Mouse (Mus musculus): Measurements from ENCODE around the gene Serpinb9b. TPM values are rescaled to one million over a fixed set of nuclear protein-coding genes. Genes with fewer than 3 reads are reported as not detected.
"Not testable (repeated sequence)": the region's sequence is repeated elsewhere in the genome, so short reads cannot be mapped to it uniquely, and the experiment has no call there.

The Serpinb9b gene
- polyA plus RNA-seq, 1 experiment from 2014 or later: 0.09 TPM

DNA sequence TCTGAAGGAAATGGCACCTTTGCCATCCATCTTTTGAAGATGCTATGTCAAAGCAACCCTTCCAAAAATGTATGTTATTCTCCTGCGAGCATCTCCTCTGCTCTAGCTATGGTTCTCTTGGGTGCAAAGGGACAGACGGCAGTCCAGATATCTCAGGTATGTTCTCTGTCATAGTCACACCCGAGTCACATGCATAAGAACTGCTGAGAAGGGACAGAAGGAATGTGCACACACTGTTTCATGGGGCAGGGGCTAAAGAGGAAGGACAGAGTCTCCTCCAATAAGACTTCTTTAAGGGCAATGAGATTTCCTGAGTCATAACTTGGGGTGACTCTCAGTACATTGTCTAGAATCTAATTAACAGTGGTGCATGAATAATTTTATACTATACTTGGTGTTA lies 20.7 kb upstream of the Serpinb9b start:
- H3K4me2 ChIP-seq (replicated peaks): no peak overlapping the region
- H3K4me3 ChIP-seq: no peak overlapping the region
- no peak overlapping the region for H3K27ac ChIP-seq
- no peaks in the 10 kb centered on the region for H3K27me3 ChIP-seq (replicated peaks)
- no peak for ATAC-seq (ENCODE audit: low FRiP score, low read depth)
- no peak overlapping the region for H3K9ac ChIP-seq
- WGBS: 90% methylated on average over 3 of the region's 3 CpGs
- H3K36me3 ChIP-seq: no peaks in the 10 kb centered on the region
- H3K9me3 ChIP-seq: no peaks in the 10 kb centered on the region
- 0 out of 2 replicates have a peak, but pooled peaks cover 5% of the 10 kb centered on the region for H3K4me1 ChIP-seq

DNA sequence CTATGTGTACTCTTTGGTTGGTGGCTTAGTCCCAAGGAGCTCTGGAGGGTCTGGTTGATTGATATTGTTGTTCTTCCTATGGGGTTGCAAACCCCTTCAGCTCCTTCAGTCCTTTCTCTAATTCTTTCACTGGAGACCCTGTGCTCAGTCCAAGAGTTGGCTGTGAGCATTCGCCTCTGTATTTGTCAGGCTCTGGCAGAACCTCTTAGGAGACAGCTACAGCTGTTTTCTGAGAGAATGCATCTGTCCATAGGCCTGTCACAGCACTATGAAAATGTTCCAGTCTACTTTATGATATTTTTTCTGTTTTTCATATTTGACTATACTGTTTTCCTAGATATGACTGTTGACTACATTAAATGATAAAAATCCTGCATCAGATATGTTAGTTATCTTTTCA lies 14.8 kb upstream of the Serpinb9b start:
- Histone ChIP-seq H3K27ac (no peak overlapping the region), H3K4me3 (no peak overlapping the region), H3K4me1 (no peaks in the 10 kb centered on the region), H3K27me3 (replicated peaks) (no peaks in the 10 kb centered on the region), H3K9me3 (no peaks in the 10 kb centered on the region), H3K36me3 (no peaks in the 10 kb centered on the region), H3K9ac (no peak overlapping the region), H3K4me2 (replicated peaks) (no peak overlapping the region)
- no peak for ATAC-seq (ENCODE audit: low FRiP score, low read depth)
- WGBS: 80% methylated on average over 1 of the region's 1 CpGs

DNA sequence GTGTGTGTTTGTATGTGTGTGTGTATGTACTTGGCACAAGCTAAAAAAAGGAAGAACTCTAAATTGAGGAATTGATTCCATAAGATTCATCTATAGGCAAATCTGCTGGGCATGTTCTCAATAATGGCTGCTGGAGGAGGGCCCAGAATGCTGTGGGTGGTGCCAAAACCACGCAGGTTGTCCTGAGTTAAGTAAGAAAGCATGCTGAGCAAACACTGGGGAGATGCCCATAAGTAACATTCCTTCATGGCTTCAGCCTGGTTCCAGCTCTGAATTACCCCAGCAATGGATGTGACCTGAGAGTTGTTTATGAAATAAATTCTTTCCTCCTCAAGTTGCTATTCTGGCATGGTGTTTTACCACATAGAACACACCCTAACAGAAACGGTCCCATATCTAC lies 13.9 kb upstream of the Serpinb9b start:
- no peaks in the 10 kb centered on the region for H3K4me1 ChIP-seq
- 70% methylated on average over 2 of the region's 2 CpGs for WGBS
- H3K9me3 ChIP-seq: no peaks in the 10 kb centered on the region
- H3K27me3 ChIP-seq (replicated peaks): no peaks in the 10 kb centered on the region
- no peak overlapping the region for H3K4me2 ChIP-seq (replicated peaks)
- ATAC-seq (ENCODE audit: low FRiP score, low read depth): no peak
- H3K9ac ChIP-seq: no peak overlapping the region
- H3K4me3 ChIP-seq: no peak overlapping the region
- H3K36me3 ChIP-seq: no peaks in the 10 kb centered on the region
- H3K27ac ChIP-seq: no peak overlapping the region

DNA sequence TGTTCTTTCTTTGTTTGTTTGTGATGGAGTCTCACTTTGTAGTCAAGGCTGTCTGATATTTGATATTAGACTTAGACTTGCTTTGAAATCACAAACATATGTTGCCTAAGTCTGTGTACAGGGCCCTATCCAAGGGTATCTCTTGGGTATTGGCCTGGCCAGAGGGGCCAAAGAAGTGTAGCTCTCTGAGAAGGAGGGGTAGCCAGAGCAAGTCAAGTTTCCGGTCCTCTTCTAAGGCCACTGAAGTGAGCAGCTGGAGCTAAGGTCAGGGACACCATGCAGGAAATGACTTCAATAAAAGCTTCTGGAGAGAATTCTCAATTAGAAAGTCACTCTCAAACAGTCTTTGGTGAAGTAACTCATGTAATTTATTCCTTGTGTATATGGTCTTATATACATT lies 4.8 kb upstream of the Serpinb9b start:
- Histone ChIP-seq H3K4me3 (no peak overlapping the region), H3K4me2 (replicated peaks) (no peak overlapping the region), H3K4me1 (no peaks in the 10 kb centered on the region), H3K9ac (no peak overlapping the region), H3K9me3 (no peaks in the 10 kb centered on the region), H3K36me3 (no peaks in the 10 kb centered on the region), H3K27me3 (replicated peaks) (no peaks in the 10 kb centered on the region), H3K27ac (no peak overlapping the region)
- ATAC-seq (ENCODE audit: low FRiP score, low read depth): no peak
- 86% methylated on average over 1 of the region's 1 CpGs for WGBS

DNA sequence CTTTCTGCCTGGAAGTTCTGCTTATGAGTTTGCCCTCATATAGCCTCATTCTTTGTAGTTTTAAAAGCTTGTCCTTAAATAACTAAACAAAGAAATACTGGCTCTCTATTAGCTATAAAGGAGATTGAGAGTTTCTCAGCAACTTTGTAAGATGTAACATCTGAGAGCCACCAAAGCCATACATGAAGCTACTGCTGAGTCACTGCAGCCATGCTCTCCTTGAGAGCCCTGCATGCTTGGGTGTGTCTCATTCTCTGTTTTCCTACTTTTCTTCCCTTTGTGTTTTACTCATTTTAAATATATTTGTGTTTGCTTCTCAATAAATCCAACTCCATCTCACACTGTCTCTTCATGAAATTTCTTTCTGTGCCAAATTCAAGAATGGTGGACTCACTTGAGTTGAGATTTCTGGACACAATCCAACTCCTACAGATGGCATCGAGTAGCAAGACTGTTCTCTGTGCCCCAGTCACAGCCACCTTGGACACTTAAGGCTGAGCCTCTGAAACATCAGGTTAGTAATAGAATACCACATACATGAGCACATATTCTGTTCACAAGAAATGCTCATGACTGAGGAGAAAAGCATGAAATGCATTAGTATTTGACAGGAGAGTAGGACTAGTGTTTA lies 674 bp upstream of the Serpinb9b start:
- Histone ChIP-seq H3K9me3 (no peaks in the 10 kb centered on the region), H3K27ac (no peak overlapping the region), H3K27me3 (replicated peaks) (no peaks in the 10 kb centered on the region), H3K9ac (no peak overlapping the region), H3K4me1 (no peaks in the 10 kb centered on the region), H3K36me3 (no peaks in the 10 kb centered on the region), H3K4me3 (no peak overlapping the region), H3K4me2 (replicated peaks) (no peak overlapping the region)
- no peak for ATAC-seq (ENCODE audit: low FRiP score, low read depth)
- WGBS: 75% methylated on average over 1 of the region's 1 CpGs

DNA sequence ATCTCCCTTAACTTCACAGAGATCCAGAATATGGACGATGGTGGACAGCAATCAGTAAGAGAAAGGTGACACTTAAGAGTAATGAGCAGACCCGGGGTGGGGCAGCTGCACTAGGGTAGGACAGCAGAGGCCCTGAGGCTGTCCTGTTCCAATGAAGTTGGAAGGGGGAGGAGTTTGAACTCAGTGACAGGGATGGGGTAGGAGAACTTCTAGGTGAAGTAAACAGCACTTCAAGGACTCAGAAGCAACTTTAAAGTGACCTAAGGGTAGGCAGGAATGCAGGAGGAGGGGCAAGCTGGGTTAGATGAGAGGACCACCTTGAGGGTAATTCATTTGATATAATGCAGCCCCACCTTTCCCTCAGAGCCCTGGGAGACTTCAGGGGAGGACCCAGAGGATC lies 930 bp downstream of the Serpinb9b start:
- no peak overlapping the region for H3K9ac ChIP-seq
- no peaks in the 10 kb centered on the region for H3K36me3 ChIP-seq
- no peak overlapping the region for H3K4me2 ChIP-seq (replicated peaks)
- no peaks in the 10 kb centered on the region for H3K4me1 ChIP-seq
- 60% methylated on average over 2 of the region's 2 CpGs for WGBS
- ATAC-seq (ENCODE audit: low FRiP score, low read depth): no peak
- H3K9me3 ChIP-seq: no peaks in the 10 kb centered on the region
- no peaks in the 10 kb centered on the region for H3K27me3 ChIP-seq (replicated peaks)
- H3K4me3 ChIP-seq: no peak overlapping the region
- no peak overlapping the region for H3K27ac ChIP-seq

DNA sequence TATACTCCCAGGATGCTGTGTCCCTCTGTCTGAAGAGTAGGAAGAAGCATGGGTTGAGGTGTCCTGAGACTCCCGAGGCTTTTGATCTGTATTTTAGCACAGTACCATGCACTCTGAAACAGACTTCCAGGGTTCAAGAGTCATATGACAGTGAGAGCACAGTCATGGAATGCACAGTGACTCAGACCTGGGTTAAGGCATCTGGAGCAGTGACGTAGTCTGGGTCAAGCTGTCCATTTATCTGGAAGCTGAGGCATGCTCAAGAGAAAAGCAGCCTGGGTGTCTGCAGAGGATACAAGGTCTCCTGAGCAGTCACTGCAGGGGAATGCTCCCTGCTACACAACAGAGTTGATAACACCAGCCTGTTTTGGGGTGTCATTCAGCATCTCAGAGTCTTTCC lies 1.3 kb downstream of the Serpinb9b start:
- Histone ChIP-seq H3K9me3 (no peaks in the 10 kb centered on the region), H3K36me3 (no peaks in the 10 kb centered on the region), H3K4me2 (replicated peaks) (no peak overlapping the region), H3K27ac (no peak overlapping the region), H3K27me3 (replicated peaks) (no peaks in the 10 kb centered on the region), H3K9ac (no peak overlapping the region), H3K4me3 (no peak overlapping the region), H3K4me1 (no peaks in the 10 kb centered on the region)
- WGBS: 81% methylated on average over 2 of the region's 2 CpGs
- no peak for ATAC-seq (ENCODE audit: low FRiP score, low read depth)

DNA sequence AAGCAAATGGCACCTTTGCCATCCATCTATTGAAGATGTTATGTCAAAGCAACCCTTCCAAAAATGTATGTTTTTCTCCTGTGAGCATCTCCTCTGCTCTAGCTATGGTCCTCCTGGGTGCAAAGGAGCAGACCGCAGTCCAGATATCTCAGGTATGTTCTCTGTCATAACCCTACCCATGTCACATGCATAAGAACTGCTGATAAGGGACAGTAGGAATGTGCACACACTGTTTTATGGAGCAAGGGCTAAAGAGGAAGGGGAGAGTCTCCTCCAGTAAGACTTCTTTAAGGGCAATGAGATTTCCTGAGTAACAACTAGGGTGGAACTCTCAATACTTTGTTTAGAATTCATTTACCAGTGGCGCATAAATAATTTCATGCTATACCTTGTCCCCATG lies 2.3 kb downstream of the Serpinb9b start:
- H3K4me2 ChIP-seq (replicated peaks); H3K27ac ChIP-seq; H3K9ac ChIP-seq; H3K36me3 ChIP-seq; H3K27me3 ChIP-seq (replicated peaks); H3K9me3 ChIP-seq; H3K4me1 ChIP-seq; H3K4me3 ChIP-seq; ATAC-seq (ENCODE audit: low FRiP score, low read depth): not testable (repeated sequence)
- WGBS: 96% methylated on average over 2 of the region's 2 CpGs

DNA sequence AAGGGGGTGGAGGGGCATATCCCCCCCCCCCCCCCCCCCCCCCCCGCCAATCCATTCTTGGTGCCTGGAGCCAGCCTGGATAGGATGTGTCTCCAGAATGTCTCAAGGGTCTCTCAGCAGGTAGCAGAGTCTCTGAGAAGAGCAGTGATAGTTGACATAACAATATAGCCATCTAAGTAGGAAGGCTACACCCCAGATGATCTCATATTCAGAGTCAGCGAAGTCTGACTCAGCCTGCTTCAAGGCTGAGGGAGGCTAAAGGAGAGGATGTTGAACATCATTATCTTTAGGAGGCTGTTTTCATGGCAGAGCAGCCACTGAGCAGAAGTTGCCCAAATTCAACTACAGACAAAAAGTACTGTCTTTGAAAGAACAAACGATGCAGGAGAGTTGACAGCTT lies 3.1 kb downstream of the Serpinb9b start:
- no peak for ATAC-seq (ENCODE audit: low FRiP score, low read depth)
- no peaks in the 10 kb centered on the region for H3K9me3 ChIP-seq
- H3K27me3 ChIP-seq (replicated peaks): no peaks in the 10 kb centered on the region
- H3K9ac ChIP-seq: no peak overlapping the region
- H3K27ac ChIP-seq: no peak overlapping the region
- no peak overlapping the region for H3K4me2 ChIP-seq (replicated peaks)
- WGBS: 86% methylated on average over 2 of the region's 3 CpGs
- H3K4me3 ChIP-seq: no peak overlapping the region
- H3K36me3 ChIP-seq: no peaks in the 10 kb centered on the region
- no peaks in the 10 kb centered on the region for H3K4me1 ChIP-seq

DNA sequence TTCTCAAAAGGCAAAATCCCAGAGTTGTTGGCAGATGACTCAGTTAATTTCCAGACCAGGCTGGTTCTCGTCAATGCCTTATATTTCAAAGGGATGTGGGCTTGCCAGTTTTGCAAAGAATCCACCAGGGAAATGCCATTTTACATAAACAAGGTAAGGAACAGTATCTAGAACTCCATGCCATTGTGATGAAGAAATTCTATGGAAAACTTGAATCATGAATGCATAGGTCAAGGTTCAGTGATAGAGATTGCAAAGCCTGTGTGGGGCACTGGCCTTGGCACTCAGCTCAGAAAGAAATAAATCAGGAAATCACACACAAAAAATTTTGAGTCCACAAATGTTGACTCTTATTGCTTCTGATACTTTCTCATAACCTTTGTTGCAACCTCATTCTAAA lies 8.3 kb downstream of the Serpinb9b start:
- WGBS: 83% methylated on average over 1 of the region's 1 CpGs
- H3K4me3 ChIP-seq: no peak overlapping the region
- H3K9ac ChIP-seq: no peak overlapping the region
- H3K4me2 ChIP-seq (replicated peaks): no peak overlapping the region
- no peak for ATAC-seq (ENCODE audit: low FRiP score, low read depth)
- no peak overlapping the region for H3K27ac ChIP-seq
- no peaks in the 10 kb centered on the region for H3K9me3 ChIP-seq
- H3K4me1 ChIP-seq: no peaks in the 10 kb centered on the region
- H3K27me3 ChIP-seq (replicated peaks): no peaks in the 10 kb centered on the region
- no peaks in the 10 kb centered on the region for H3K36me3 ChIP-seq

DNA sequence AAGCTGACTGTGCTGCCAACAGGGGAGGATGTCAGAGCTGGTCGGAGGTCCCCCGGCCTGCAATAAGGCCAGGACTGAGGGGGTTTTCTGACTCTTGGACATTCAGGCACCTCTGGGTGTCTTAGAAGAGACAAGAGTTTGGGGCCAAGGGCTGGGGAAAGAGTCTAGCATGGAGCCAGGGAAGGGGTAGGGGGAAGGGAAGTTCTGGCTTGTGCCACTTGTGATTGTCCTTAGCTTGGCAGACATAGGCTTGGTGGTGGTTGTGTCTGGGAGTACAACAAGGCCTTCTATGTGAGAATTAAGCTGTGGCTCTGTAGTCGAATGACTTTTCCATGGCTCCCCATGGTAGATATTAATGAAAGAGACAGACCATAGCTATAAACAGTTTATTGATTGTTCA lies 16.3 kb downstream of the Serpinb9b start:
- 88% methylated on average over 3 of the region's 3 CpGs for WGBS
- Histone ChIP-seq H3K9me3 (no peaks in the 10 kb centered on the region), H3K36me3 (no peaks in the 10 kb centered on the region), H3K27me3 (replicated peaks) (no peaks in the 10 kb centered on the region), H3K4me2 (replicated peaks) (no peak overlapping the region), H3K4me1 (no peaks in the 10 kb centered on the region), H3K9ac (no peak overlapping the region), H3K4me3 (no peak overlapping the region), H3K27ac (no peak overlapping the region)
- no peak for ATAC-seq (ENCODE audit: low FRiP score, low read depth)

DNA sequence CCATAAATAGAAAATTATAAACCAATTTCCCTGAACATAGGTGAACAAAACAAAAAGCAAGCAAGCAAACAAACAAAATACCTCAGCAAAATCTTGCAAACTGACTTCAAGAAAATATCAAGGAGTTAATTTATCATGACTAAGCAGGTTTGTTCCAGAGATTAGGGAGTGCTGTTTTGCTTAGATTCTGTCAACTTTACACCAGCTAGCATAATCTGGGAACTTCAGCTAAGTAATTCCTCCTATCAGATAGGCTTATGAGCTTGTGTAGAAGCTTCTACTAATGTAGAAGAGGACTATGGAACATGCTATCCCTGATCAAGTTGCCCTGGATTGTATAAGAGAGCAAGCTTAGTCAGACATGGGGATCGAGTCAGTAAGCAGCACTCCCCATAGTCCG lies 20.0 kb downstream of the Serpinb9b start:
- ATAC-seq (ENCODE audit: low FRiP score, low read depth): no peak
- Histone ChIP-seq H3K4me2 (replicated peaks) (no peak overlapping the region), H3K9me3 (no peaks in the 10 kb centered on the region), H3K36me3 (no peaks in the 10 kb centered on the region), H3K9ac (no peak overlapping the region), H3K4me3 (no peak overlapping the region), H3K27me3 (replicated peaks) (no peaks in the 10 kb centered on the region), H3K27ac (no peak overlapping the region), H3K4me1 (no peaks in the 10 kb centered on the region)
- 91% methylated on average over 2 of the region's 2 CpGs for WGBS

DNA sequence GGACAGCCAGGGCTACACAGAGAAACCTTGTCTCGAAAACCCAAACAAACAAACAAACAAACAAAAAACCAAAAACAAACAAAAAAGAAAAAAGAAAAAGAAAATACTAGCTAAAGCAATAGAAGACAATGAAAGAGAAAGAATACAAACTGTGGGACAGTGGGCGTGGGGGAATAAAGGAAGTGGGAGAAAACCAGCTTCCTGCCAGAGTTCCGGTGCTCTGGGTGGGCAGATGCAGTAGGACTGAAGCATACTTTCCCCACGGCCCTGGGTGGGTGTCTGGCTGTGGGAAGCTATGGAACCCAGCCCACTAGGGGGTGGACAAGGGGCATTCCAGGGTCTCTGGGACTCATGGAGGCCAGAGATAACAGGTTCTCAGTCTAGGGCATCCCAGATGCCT lies 21.0 kb downstream of the Serpinb9b start:
- Histone ChIP-seq H3K4me3 (no peak overlapping the region), H3K9ac (no peak overlapping the region), H3K27ac (no peak overlapping the region), H3K27me3 (replicated peaks) (no peaks in the 10 kb centered on the region), H3K36me3 (no peaks in the 10 kb centered on the region), H3K4me1 (no peaks in the 10 kb centered on the region), H3K4me2 (replicated peaks) (no peak overlapping the region), H3K9me3 (no peaks in the 10 kb centered on the region)
- ATAC-seq (ENCODE audit: low FRiP score, low read depth): no peak
- WGBS: 82% methylated on average over 4 of the region's 4 CpGs

Measured in neural tube, embryonic 12.5 days (tissue).